Mouse (Mus musculus): ENCODE results near the gene Ing2. TPM values are rescaled to one million over a fixed set of nuclear protein-coding genes. Genes with fewer than 3 reads are reported as not detected.

Ing2 gene
- total RNA-seq (2012; rRNA removed) (5.9 and 7.2 TPM in 2 replicates), total RNA-seq (2014; rRNA removed) (16.8 and 21.4 TPM in 2 replicates), polyA plus RNA-seq (2012; ENCODE audit: insufficient read length, low read depth) (22.0 and 25.1 TPM in 2 replicates)

- dilution Hi-C loops (cut with MboI; ENCODE audit: extremely low pct_ligation_motif_present, extremely low pct_unique_long_range_greater_than_20kb, low sequenced_read_pairs): no loop called here
- no peaks in the 10 kb centered on the region for H3K27me3 ChIP-seq (replicated peaks)
- TF ChIP-seq MAFK (IDR thresholded peaks at IDR 0.05; ENCODE audit: insufficient replicate concordance, low read length) (no peak), TBP (conservative IDR thresholded peaks at IDR 0.05; ENCODE audit: low read depth, low read length) (peak; percentile 93), EP300 (IDR thresholded peaks at IDR 0.05; ENCODE audit: low read length) (no peak), CHD1 (IDR thresholded peaks at IDR 0.05; ENCODE audit: low read depth, low read length) (no peak), RAD21 (IDR thresholded peaks at IDR 0.05; ENCODE audit: low read depth, low read length) (no peak), TCF12 (IDR thresholded peaks at IDR 0.05; ENCODE audit: low read depth, low read length) (peak; percentile 73), ELF1 (IDR thresholded peaks at IDR 0.05; ENCODE audit: low read depth, low read length) (0 out of 2 replicates have a peak, but pooled peaks have one; percentile 26), POLR2AphosphoS2 (IDR thresholded peaks at IDR 0.05; ENCODE audit: low read depth, low read length) (0 out of 2 replicates have a peak, but pooled peaks have one; percentile 51), JUN (IDR thresholded peaks at IDR 0.05; ENCODE audit: insufficient read depth, low read depth, low read length) (no peak), MEF2A (IDR thresholded peaks at IDR 0.05; ENCODE audit: borderline replicate concordance, low read depth, low read length) (peak; percentile 31; the same call in 1 of the 2 replicates), MXI1 (IDR thresholded peaks at IDR 0.05; ENCODE audit: low read depth, low read length) (no peak), NRF1 (IDR thresholded peaks at IDR 0.05; ENCODE audit: low read depth, low read length) (peak; percentile 90), USF2 (conservative IDR thresholded peaks at IDR 0.05; ENCODE audit: low read depth, low read length) (no peak), NELFE (IDR thresholded peaks at IDR 0.05; ENCODE audit: low read depth, low read length) (peak; percentile 97), POLR2A (IDR thresholded peaks at IDR 0.05; ENCODE audit: low read depth, low read length) (peak; percentile 97), HCFC1 (IDR thresholded peaks at IDR 0.05; ENCODE audit: low read depth, low read length) (peak; percentile 45), MAX (IDR thresholded peaks at IDR 0.05; ENCODE audit: low read length) (no peak; the same call in 1 of the 2 replicates), CTCF (conservative IDR thresholded peaks at IDR 0.05 in 1 of 2, IDR thresholded peaks at IDR 0.05 in 1 of 2; ENCODE audit: low read depth in 2 of 2, low read length in 2 of 2) (no peak), E2F4 (IDR thresholded peaks at IDR 0.05; ENCODE audit: insufficient replicate concordance, low read depth, low read length) (peak; percentile 84; the same call in 1 of the 2 replicates), SMC3 (IDR thresholded peaks at IDR 0.05; ENCODE audit: low read depth, low read length) (no peak), MYC (IDR thresholded peaks at IDR 0.05; ENCODE audit: low read depth, low read length) (no peak), GABPA (IDR thresholded peaks at IDR 0.05; ENCODE audit: insufficient replicate concordance, low read depth, low read length) (no peak), JUND (conservative IDR thresholded peaks at IDR 0.05; ENCODE audit: low read depth, low read length) (no peak), IRF4 (IDR thresholded peaks at IDR 0.05; ENCODE audit: low read depth, low read length) (no peak; the same call in 1 of the 2 replicates), RCOR1 (conservative IDR thresholded peaks at IDR 0.05; ENCODE audit: low read depth, low read length) (no peak), ETS1 (conservative IDR thresholded peaks at IDR 0.05; ENCODE audit: low read depth, low read length) (0 out of 2 replicates have a peak, but pooled peaks have one; percentile 42), KAT2A (IDR thresholded peaks at IDR 0.05; ENCODE audit: insufficient replicate concordance, low read length) (no peak), ZMIZ1 (IDR thresholded peaks at IDR 0.05; ENCODE audit: low read depth, low read length) (peak; percentile 92), USF1 (IDR thresholded peaks at IDR 0.05; ENCODE audit: low read depth, low read length) (no peak), CHD2 (IDR thresholded peaks at IDR 0.05; ENCODE audit: low read length) (no peak), BHLHE40 (IDR thresholded peaks at IDR 0.05; ENCODE audit: low read depth, low read length) (peak; percentile 17; the same call in 1 of the 2 replicates), MAZ (IDR thresholded peaks at IDR 0.05; ENCODE audit: low read depth, low read length) (peak; percentile 73), UBTF (IDR thresholded peaks at IDR 0.05; ENCODE audit: low read depth, low read length) (peak; percentile 62), SIN3A (IDR thresholded peaks at IDR 0.05; ENCODE audit: low read length) (no peak; the same call in 1 of the 2 replicates)
Measured at GRCm38 (mm10) chr8:47674777-47675710, at the start of gene Ing2. TSS of gene Ing2 (minus strand) at chr8:47675556.

More at GRCm38 (mm10) chr8:47674777-47675710, at the start of gene Ing2:
- Histone ChIP-seq H3K9ac (ENCODE audit: insufficient read depth, low read depth) (peak within 1 kb of the TSS; percentile 86), H3K79me2 (replicated peaks; ENCODE audit: control insufficient read depth, extremely low read depth, insufficient read depth, poor library complexity, severe bottlenecking) (peaks cover 4% of the 10 kb centered on the region; the same call in 1 of the 2 replicates), H3K9me3 (replicated peaks; ENCODE audit: low read length) (no peaks in the 10 kb centered on the region), H3K36me3 (replicated peaks in 1 of 2; ENCODE audit: control insufficient read depth in 1 of 2, insufficient read depth in 1 of 2, low read length in 1 of 2) (peaks cover 0 to 3% of the 10 kb centered on the region in 2 experiments), H3K4me1 (ENCODE audit: control insufficient read depth in 1 of 2, insufficient read depth in 2 of 2) (peaks cover 0 to 17% of the 10 kb centered on the region in 2 experiments; a peak in 2 of 4 replicates), H3K27ac (ENCODE audit: insufficient read depth, low read depth) (peak within 1 kb of the TSS; percentile 83), H3K4me2 (ENCODE audit: insufficient read depth, low read depth, poor library complexity, severe bottlenecking) (peak within 1 kb of the TSS; percentile 80; the same call in 1 of the 2 replicates), H3K4me3 (replicated peaks in 1 of 3; ENCODE audit: low read depth in 2 of 3, low read length in 2 of 3, poor library complexity in 1 of 3) (peak within 1 kb of the TSS; percentile 84 to 97 (median 97))
- peak; percentile 99 for DNase-seq (ENCODE audit: extremely low read depth)
- in situ Hi-C loops (cut with MboI; ENCODE audit: low pct_ligation_motif_present, low pct_unique_long_range_greater_than_20kb, low sequenced_read_pairs): loop anchor here (5.0 to 25.0 kb wide), 3 partner anchors 37 to 288 kb away; partner anchors contain the start of genes Cdkn2aip, Rwdd4a and Trappc11

Measured in CH12.LX (cell line).